In the genomic region with DNA sequence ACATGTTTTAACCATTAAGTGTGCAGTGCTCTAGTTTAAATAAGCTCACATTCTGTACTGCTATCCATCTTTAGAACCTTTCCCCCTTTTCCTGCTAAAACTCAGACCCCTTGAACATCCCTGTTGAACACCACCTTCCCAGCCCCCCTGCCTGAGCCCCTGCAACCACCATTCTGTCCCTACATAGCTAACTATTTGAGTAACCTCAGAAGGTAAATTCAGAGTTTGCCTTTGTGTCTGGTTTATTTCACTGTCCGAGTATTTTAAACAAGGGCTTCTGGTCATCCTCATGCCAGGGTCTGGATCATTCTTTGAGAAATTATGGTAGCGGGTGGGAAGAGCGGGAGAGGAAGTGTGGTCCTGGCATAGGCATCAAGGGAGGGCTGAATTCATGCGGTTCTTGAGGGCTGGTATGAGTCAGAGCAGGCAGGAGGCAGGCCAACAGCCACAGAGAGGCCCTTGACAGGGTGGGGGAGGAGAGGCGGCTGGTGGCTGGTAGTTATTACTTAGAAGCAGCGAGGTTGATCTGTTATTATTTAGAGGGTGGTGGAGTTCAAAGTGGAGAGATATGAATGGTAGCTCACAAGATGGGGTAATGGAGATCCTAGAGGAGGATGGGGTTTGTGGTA, we compare ENCODE assay signal across 9 mouse cellular contexts. TPM values are rescaled to one million over a fixed set of nuclear protein-coding genes. Genes with fewer than 3 reads are reported as not detected.
DNase-seq lines count a peak whose midpoint lies in the region; ATAC-seq and TF ChIP-seq lines count a peak whose summit lies in the region.
"Had no signal": no experiment of that assay in that cellular context is flagged by ENCODE, and none has a peak within 500 bp of the region (broad histone marks: within the 10 kb centered on the region; RNA-seq: fewer than 3 reads in every experiment).

No protein-coding gene starts in this region.

- no peak overlapping the region for H3K9ac ChIP-seq in intestine, embryonic 16.5 days (ENCODE audit: low read depth, low read length)
- H3K9ac ChIP-seq: neural tube, embryonic 12.5 days had no signal

- no peaks in the 10 kb centered on the region for H3K27me3 ChIP-seq in kidney, adult 2 months (replicated peaks; ENCODE audit: control insufficient read depth, insufficient read depth, low read length)
- no peaks in the 10 kb centered on the region for H3K27me3 ChIP-seq in intestine, embryonic 16.5 days (replicated peaks; ENCODE audit: control insufficient read depth, insufficient read depth, low read length)
- no peaks in the 10 kb centered on the region for H3K27me3 ChIP-seq in megakaryocyte, embryonic 14.5 days (replicated peaks)
- H3K27me3 ChIP-seq: neural tube, embryonic 12.5 days had no signal

- H3K4me3 ChIP-seq in kidney, adult 2 months (ENCODE audit: insufficient read depth, low read depth, low read length): no peak overlapping the region
- H3K4me3 ChIP-seq in intestine, embryonic 16.5 days (ENCODE audit: low read length): no peak overlapping the region
- peak overlapping the region; percentile 67 for H3K4me3 ChIP-seq in megakaryocyte, embryonic 14.5 days (replicated peaks)
- no peak overlapping the region for H3K4me3 ChIP-seq in left cerebral cortex, adult 2 months
- H3K4me3 ChIP-seq: neural tube, embryonic 12.5 days had no signal

- H3K9me3 ChIP-seq in intestine, embryonic 16.5 days (ENCODE audit: control insufficient read depth, low read length): no peaks in the 10 kb centered on the region
- H3K9me3 ChIP-seq in megakaryocyte, embryonic 14.5 days: peaks cover 8% of the 10 kb centered on the region
- H3K9me3 ChIP-seq: neural tube, embryonic 12.5 days had no signal

- DNase-seq in kidney, postnatal 36 days: peak; percentile 30 to 31
- DNase-seq in kidney, adult 2 months: no peak
- DNase-seq in left cerebral cortex, adult 2 months (ENCODE audit: extremely low spot score in 1 of 2, low spot score in 2 of 2): no peak
- no peak for DNase-seq in frontal cortex, postnatal 36 days (ENCODE audit: low spot score in 2 of 2)
- no peak for DNase-seq in cerebellum, adult 11 months

- TF ChIP-seq CTCF in kidney, adult 2 months (conservative IDR thresholded peaks at IDR 0.05; ENCODE audit: insufficient read depth, insufficient read length, low read depth, low read length): no peak
- TF ChIP-seq CTCF in left cerebral cortex, adult 2 months (IDR thresholded peaks at IDR 0.05): no peak

- H3K27ac ChIP-seq in kidney, adult 2 months (ENCODE audit: insufficient read depth, low read depth, low read length): no peak overlapping the region
- peak overlapping the region; percentile 11 for H3K27ac ChIP-seq in intestine, embryonic 16.5 days (ENCODE audit: low read length)
- H3K27ac ChIP-seq in left cerebral cortex, adult 2 months: no peak overlapping the region
- H3K27ac ChIP-seq: neural tube, embryonic 12.5 days had no signal

- no peak overlapping the region for H3K4me2 ChIP-seq in intestine, embryonic 16.5 days (ENCODE audit: low read depth, low read length)
- H3K4me2 ChIP-seq: neural tube, embryonic 12.5 days had no signal

- intact Hi-C loops in left cerebral cortex, adult 2 months (cut with DNase I): no loop called here

- H3K4me1 ChIP-seq in kidney, adult 2 months (ENCODE audit: control insufficient read depth, insufficient read depth, low read length): peaks cover under 1% of the 10 kb centered on the region; the same call in 1 of the 2 replicates
- H3K4me1 ChIP-seq in intestine, embryonic 16.5 days (ENCODE audit: control insufficient read depth, insufficient read depth, low read length): peaks cover 12% of the 10 kb centered on the region
- H3K4me1 ChIP-seq in megakaryocyte, embryonic 14.5 days: peaks cover 62% of the 10 kb centered on the region
- H3K4me1 ChIP-seq: neural tube, embryonic 12.5 days had no signal

- TF ChIP-seq POLR2A in kidney, adult 2 months (IDR thresholded peaks at IDR 0.05; ENCODE audit: low read depth, low read length): no peak

- no peaks in the 10 kb centered on the region for H3K36me3 ChIP-seq in kidney, adult 2 months (ENCODE audit: control insufficient read depth, insufficient read depth, low read length)
- H3K36me3 ChIP-seq in intestine, embryonic 16.5 days (ENCODE audit: control insufficient read depth, insufficient read depth, low read length): no peaks in the 10 kb centered on the region
- peaks cover 11% of the 10 kb centered on the region for H3K36me3 ChIP-seq in megakaryocyte, embryonic 14.5 days (replicated peaks; ENCODE audit: low read length)
- H3K36me3 ChIP-seq: neural tube, embryonic 12.5 days had no signal

- peak; percentile 87 for ATAC-seq in common myeloid progenitor, adult 5-6 weeks (replicated peaks; ENCODE audit: low read depth, poor library complexity, severe bottlenecking)
- peak; percentile 82 for ATAC-seq in intestine, embryonic 16.5 days

- 63% methylated on average over 6 of the region's 6 CpGs for WGBS in kidney, adult 2 months
- 32% methylated on average over 6 of the region's 6 CpGs for WGBS in intestine, embryonic 16.5 days

RNA-seq across cellular contexts. Expression of a gene that starts 34.8 kb away (rescaled TPM):
- 0.22 TPM in 1 of 2 replicates, not detected in the other for polyA plus RNA-seq in kidney, adult 2 months (2012; rRNA removed)
- not detected in 2 replicates for total RNA-seq in common myeloid progenitor, adult 5-6 weeks (2017)
- polyA plus RNA-seq in intestine, embryonic 16.5 days (2015; fragmentation: Nextera tagmentation; extraction: Ambion mirVana): not detected in 2 replicates
- polyA plus RNA-seq in megakaryocyte, embryonic 14.5 days (2012; ENCODE audit: insufficient read depth, low replicate concordance): not detected in 2 replicates
- not detected for total RNA-seq in left cerebral cortex, adult 2 months (2021)
- polyA plus RNA-seq: neural tube, embryonic 12.5 days had no signal

Comparison
In these comparisons a context has a peak if more than half of its experiments do, and no peak if none do; other contexts are left out.
1. DNase-seq: peak in kidney, postnatal 36 days (2 of 2); none in kidney, adult 2 months (single experiment), left cerebral cortex, adult 2 months (0 of 2), frontal cortex, postnatal 36 days (0 of 2) and cerebellum, adult 11 months (single experiment).